In genomic region chr1:40221864-40222263, GRCm38 (mm10) we compare ENCODE assay signal across 17 mouse cellular contexts. TPM values are rescaled to one million over a fixed set of nuclear protein-coding genes. Genes with fewer than 3 reads are reported as not detected.
DNase-seq lines count a peak whose midpoint lies in the region; ATAC-seq and TF ChIP-seq lines count a peak whose summit lies in the region.
"Had no signal": no experiment of that assay in that cellular context is flagged by ENCODE, and none has a peak within 500 bp of the region (broad histone marks: within the 10 kb centered on the region; RNA-seq: fewer than 3 reads in every experiment).

No protein-coding gene starts in this region.

- H3K36me3 ChIP-seq in kidney, adult 2 months (ENCODE audit: control insufficient read depth, insufficient read depth, low read length) = no peaks in the 10 kb centered on the region
- no peaks in the 10 kb centered on the region for H3K36me3 ChIP-seq in lung, embryonic 16.5 days (ENCODE audit: control insufficient read depth, insufficient read depth, low read length)
- no peaks in the 10 kb centered on the region for H3K36me3 ChIP-seq in heart, embryonic 15.5 days
- H3K36me3 ChIP-seq in forebrain, embryonic 11.5 days (ENCODE audit: control insufficient read depth, insufficient read depth, low read length) = no peaks in the 10 kb centered on the region
- H3K36me3 ChIP-seq: hindbrain, embryonic 12.5 days had no signal

- H3K9ac ChIP-seq in lung, embryonic 16.5 days (ENCODE audit: low read length) = no peak overlapping the region
- no peak overlapping the region for H3K9ac ChIP-seq in heart, embryonic 15.5 days
- no peak overlapping the region for H3K9ac ChIP-seq in forebrain, embryonic 11.5 days (ENCODE audit: low read length)
- H3K9ac ChIP-seq: hindbrain, embryonic 12.5 days; liver, embryonic 14.5 days had no signal

- no peak overlapping the region for H3K4me3 ChIP-seq in kidney, adult 2 months (ENCODE audit: insufficient read depth, low read depth, low read length)
- H3K4me3 ChIP-seq in lung, embryonic 16.5 days (ENCODE audit: low read length) = no peak overlapping the region
- no peak overlapping the region for H3K4me3 ChIP-seq in lung, adult 2 months (replicated peaks; ENCODE audit: extremely low read depth, low read depth, low read length)
- no peak overlapping the region for H3K4me3 ChIP-seq in heart, embryonic 15.5 days
- no peak overlapping the region for H3K4me3 ChIP-seq in forebrain, embryonic 11.5 days (ENCODE audit: low read depth, low read length)
- H3K4me3 ChIP-seq: hindbrain, embryonic 12.5 days had no signal

- DNase-seq in kidney, adult 2 months = peak; percentile 36
- DNase-seq in kidney, postnatal 4 days = no peak
- DNase-seq in lung, adult 2 months = no peak
- DNase-seq in forebrain, embryonic 11.5 days (ENCODE audit: low spot score) = no peak
- no peak for DNase-seq in urinary bladder, postnatal 4 days (ENCODE audit: low spot score in 2 of 2)
- DNase-seq: adrenal gland, postnatal 10 days; cerebellum, adult 11 months; cerebellum, postnatal 25 days; gastrocnemius, postnatal 36 days; midbrain, embryonic 14.5 days; thymus, adult 18-20 months had no signal

- no peak overlapping the region for H3K27ac ChIP-seq in kidney, adult 2 months (ENCODE audit: insufficient read depth, low read depth, low read length)
- H3K27ac ChIP-seq in lung, embryonic 16.5 days (ENCODE audit: low read length) = peak overlapping the region; percentile 30; the same call in 1 of the 2 replicates
- peak overlapping the region; percentile 66 for H3K27ac ChIP-seq in heart, embryonic 15.5 days
- no peak overlapping the region for H3K27ac ChIP-seq in forebrain, embryonic 11.5 days (ENCODE audit: low read depth, low read length)
- H3K27ac ChIP-seq: hindbrain, embryonic 12.5 days; liver, embryonic 14.5 days had no signal

- H3K4me2 ChIP-seq in lung, embryonic 16.5 days (ENCODE audit: low read depth, low read length) = no peak overlapping the region
- H3K4me2 ChIP-seq in heart, embryonic 15.5 days = peak overlapping the region; percentile 28; the same call in 1 of the 2 replicates
- no peak overlapping the region for H3K4me2 ChIP-seq in forebrain, embryonic 11.5 days (ENCODE audit: low read depth, low read length, severe bottlenecking)
- H3K4me2 ChIP-seq: hindbrain, embryonic 12.5 days had no signal

- no peaks in the 10 kb centered on the region for H3K4me1 ChIP-seq in kidney, adult 2 months (ENCODE audit: control insufficient read depth, insufficient read depth, low read length)
- H3K4me1 ChIP-seq in lung, embryonic 16.5 days (replicated peaks; ENCODE audit: control insufficient read depth, insufficient read depth, low read length) = peaks cover 22% of the 10 kb centered on the region
- H3K4me1 ChIP-seq in lung, adult 2 months (ENCODE audit: control insufficient read depth, insufficient read depth, low read length) = peaks cover 18% of the 10 kb centered on the region
- peaks cover 33% of the 10 kb centered on the region for H3K4me1 ChIP-seq in heart, embryonic 15.5 days (replicated peaks)
- no peaks in the 10 kb centered on the region for H3K4me1 ChIP-seq in forebrain, embryonic 11.5 days (replicated peaks; ENCODE audit: control insufficient read depth, insufficient read depth, low read length)

- no peak for TF ChIP-seq CTCF in kidney, adult 2 months (conservative IDR thresholded peaks at IDR 0.05; ENCODE audit: insufficient read depth, insufficient read length, low read depth, low read length)
- no peak for TF ChIP-seq CTCF in lung, adult 2 months (IDR thresholded peaks at IDR 0.05; ENCODE audit: insufficient read depth, low read length)

- no peaks in the 10 kb centered on the region for H3K27me3 ChIP-seq in kidney, adult 2 months (replicated peaks; ENCODE audit: control insufficient read depth, insufficient read depth, low read length)
- no peaks in the 10 kb centered on the region for H3K27me3 ChIP-seq in lung, embryonic 16.5 days (ENCODE audit: control insufficient read depth, insufficient read depth, low read depth, low read length)
- H3K27me3 ChIP-seq in heart, embryonic 15.5 days = no peaks in the 10 kb centered on the region
- H3K27me3 ChIP-seq in forebrain, embryonic 11.5 days (ENCODE audit: control insufficient read depth, insufficient read depth, low read length) = no peaks in the 10 kb centered on the region
- H3K27me3 ChIP-seq: hindbrain, embryonic 12.5 days had no signal

- peak; percentile 34; the same call in 1 of the 2 replicates for ATAC-seq in lung, embryonic 16.5 days (ENCODE audit: low read depth)
- no peak for ATAC-seq in heart, embryonic 15.5 days (replicated peaks; ENCODE audit: insufficient number of reproducible peaks, insufficient read depth, low FRiP score, low read depth)
- ATAC-seq in forebrain, embryonic 11.5 days (replicated peaks; ENCODE audit: low FRiP score) = no peak
- ATAC-seq: forebrain, embryonic 14.5 days; inflammation-experienced regulatory T-cells, adult 6 months had no signal

- WGBS in kidney, adult 2 months = 39% methylated on average over 4 of the region's 4 CpGs
- 15% methylated on average over 4 of the region's 4 CpGs for WGBS in lung, embryonic 16.5 days
- WGBS in lung, adult 2 months = 15% methylated on average over 4 of the region's 4 CpGs
- 36% methylated on average over 4 of the region's 4 CpGs for WGBS in heart, embryonic 15.5 days
- 81% methylated on average over 4 of the region's 4 CpGs for WGBS in forebrain, embryonic 11.5 days

- H3K9me3 ChIP-seq in lung, embryonic 16.5 days (ENCODE audit: control insufficient read depth, low read length) = no peaks in the 10 kb centered on the region
- no peaks in the 10 kb centered on the region for H3K9me3 ChIP-seq in heart, embryonic 15.5 days (replicated peaks)
- H3K9me3 ChIP-seq in forebrain, embryonic 11.5 days (ENCODE audit: control insufficient read depth, low read length) = no peaks in the 10 kb centered on the region
- H3K9me3 ChIP-seq: hindbrain, embryonic 12.5 days had no signal

- no peak for TF ChIP-seq POLR2A in kidney, adult 2 months (IDR thresholded peaks at IDR 0.05; ENCODE audit: low read depth, low read length)
- TF ChIP-seq POLR2A in lung, adult 2 months (IDR thresholded peaks at IDR 0.05; ENCODE audit: borderline replicate concordance, extremely low read depth, low read depth, low read length) = no peak

RNA-seq across cellular contexts. Expression of gene Il1r1, which starts 3.0 kb away (rescaled TPM):
- 3.3 and 3.4 TPM in 2 replicates for polyA plus RNA-seq in kidney, adult 2 months (2012; rRNA removed)
- polyA plus RNA-seq in lung, embryonic 16.5 days (2015; fragmentation: Nextera tagmentation; extraction: Ambion mirVana) = 11.2 and 11.7 TPM in 2 replicates
- 9.2 and 14.1 TPM in 2 replicates for polyA plus RNA-seq in lung, adult 2 months (2012; rRNA removed)
- polyA plus RNA-seq in heart, embryonic 15.5 days (2015; fragmentation: Nextera tagmentation; extraction: Ambion mirVana) = 7.0 and 8.7 TPM in 2 replicates
- 1.1 and 1.5 TPM in 2 replicates for polyA plus RNA-seq in forebrain, embryonic 11.5 days (2014; fragmentation: Nextera tagmentation; extraction: Ambion mirVana)

Comparison
In these comparisons a context has a peak if more than half of its experiments do, and no peak if none do; other contexts are left out.
1. H3K27ac ChIP-seq: peak in lung, embryonic 16.5 days (single experiment) and heart, embryonic 15.5 days (single experiment); none in kidney, adult 2 months (single experiment) and forebrain, embryonic 11.5 days (single experiment).